Mouse (Mus musculus) monocyte, adult 59 days (primary cell): Measurements from ENCODE around the gene Gsg1l2. TPM values are rescaled to one million over a fixed set of nuclear protein-coding genes. Genes with fewer than 3 reads are reported as not detected.

Experiments
- total RNA-seq, 2 experiments: library from RNA; stranded (reverse); gene quantifications; one replicate each; pipeline ENCODE4 v1.2.4; 2023

Gene Gsg1l2
- not detected for total RNA-seq

GRCm38 (mm10) chr11:67774379-67774778 lies at the start of gene Gsg1l2:
Gene Gsg1l2, plus strand, starts transcription at chr11:67774608.

GRCm38 (mm10) chr11:67771053-67771452 lies 3.4 kb upstream of the Gsg1l2 start, which contains the start of gene Glp2r:
Gene Glp2r, minus strand, starts transcription at chr11:67771153.

DNA sequence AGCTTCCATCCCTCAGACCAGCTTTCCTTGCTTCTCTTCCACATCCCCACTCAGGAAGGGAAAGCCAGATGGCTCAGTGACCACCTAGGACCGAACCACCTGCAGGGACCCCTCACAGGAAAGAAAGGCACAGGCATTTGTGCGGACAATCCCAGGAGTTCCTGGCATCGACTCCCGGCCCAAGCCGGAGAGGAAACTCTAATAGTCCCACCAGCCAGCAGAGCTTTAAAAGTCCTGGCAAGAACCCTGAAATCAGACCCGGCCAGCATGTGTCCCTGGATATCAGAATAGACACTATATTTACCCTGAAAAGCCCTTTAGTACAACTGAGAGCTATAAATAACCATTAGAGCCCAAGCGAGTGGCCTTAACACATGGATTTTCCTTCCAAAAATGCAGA lies 23.5 kb downstream of the Gsg1l2 start, which contains the start of gene Dhrs7c:
Gene Dhrs7c, plus strand, starts transcription at position 257 of the 400 bp plus-strand sequence.

Other genes starting within 250 kb of the Gsg1l2 start
- gene Rcvrn, start 79.3 kb upstream of the Gsg1l2 start, total RNA-seq: 1 to 10 TPM in 1 of 2 experiments, not detected in 1; 2.1 TPM
- not detected for gene Glp2r, start 3.5 kb upstream of the Gsg1l2 start, total RNA-seq
- not detected for gene Dhrs7c, start 23.6 kb downstream of the Gsg1l2 start, total RNA-seq
- not detected for gene Usp43, start 147.5 kb downstream of the Gsg1l2 start, total RNA-seq
- not detected for gene Cfap52, start 191.0 kb downstream of the Gsg1l2 start, total RNA-seq
- 10 to 100 TPM; 34.6 to 36.3 TPM for gene Stx8, start 191.6 kb downstream of the Gsg1l2 start, total RNA-seq